Mouse (Mus musculus): Measurements from ENCODE around the gene Rimbp3.
A peak's percentile ranks its signal among the peaks of the same experiment; 100 is the strongest.
"Not testable (repeated sequence)": the region's sequence is repeated elsewhere in the genome, so short reads cannot be mapped to it uniquely, and the experiment has no call there.

Rimbp3 gene

GRCm38 (mm10) chr16:17216934-17217633 is 8.7 kb downstream of the Rimbp3 start:
- DNase-seq (ENCODE audit: low read depth, low spot score): peak; percentile 69

- peak; percentile 95 for DNase-seq (ENCODE audit: low read depth, low spot score)
These were observed 11.8 kb downstream of the Rimbp3 start for GRCm38 (mm10) chr16:17220127-17220733.

GRCm38 (mm10) chr16:17222197-17222596 is 13.8 kb downstream of the Rimbp3 start:
- DNase-seq (ENCODE audit: low read depth, low spot score): peak; percentile 97

GRCm38 (mm10) chr16:17225584-17225983 is 17.2 kb downstream of the Rimbp3 start:
- DNase-seq (ENCODE audit: low read depth, low spot score): peak; percentile 32

- DNase-seq (ENCODE audit: low read depth, low spot score): no peak
These were observed 18.1 kb downstream of the Rimbp3 start for GRCm38 (mm10) chr16:17226496-17226895.

GRCm38 (mm10) chr16:17231523-17231922 is 23.1 kb downstream of the Rimbp3 start:
- not testable (repeated sequence) for DNase-seq (ENCODE audit: low read depth, low spot score)

GRCm38 (mm10) chr16:17232794-17233701 is 24.6 kb downstream of the Rimbp3 start, which contains the start of gene Hic2:
Gene Hic2, plus strand, starts transcription at chr16:17233572.
- DNase-seq (ENCODE audit: low read depth, low spot score): peak; percentile 99

- peak; percentile 87 for DNase-seq (ENCODE audit: low read depth, low spot score)
These were observed 25.5 kb downstream of the Rimbp3 start for GRCm38 (mm10) chr16:17233702-17234498.

GRCm38 (mm10) chr16:17234499-17234895 is 26.1 kb downstream of the Rimbp3 start:
- peak; percentile 79 for DNase-seq (ENCODE audit: low read depth, low spot score)

- DNase-seq (ENCODE audit: low read depth, low spot score): no peak
These were observed 26.7 kb downstream of the Rimbp3 start for GRCm38 (mm10) chr16:17234916-17235665.

- no peak for DNase-seq (ENCODE audit: low read depth, low spot score)
These were observed 29.2 kb downstream of the Rimbp3 start for GRCm38 (mm10) chr16:17237634-17238033.

- no peak for DNase-seq (ENCODE audit: low read depth, low spot score)
These were observed 31.0 kb downstream of the Rimbp3 start for GRCm38 (mm10) chr16:17239409-17239808.

GRCm38 (mm10) chr16:17243731-17244130 is 35.3 kb downstream of the Rimbp3 start:
- peak; percentile 50 for DNase-seq (ENCODE audit: low read depth, low spot score)

GRCm38 (mm10) chr16:17244996-17245395 is 36.6 kb downstream of the Rimbp3 start:
- peak; percentile 78 for DNase-seq (ENCODE audit: low read depth, low spot score)

- no peak for DNase-seq (ENCODE audit: low read depth, low spot score)
These were observed 39.3 kb downstream of the Rimbp3 start for GRCm38 (mm10) chr16:17247727-17248126.

- DNase-seq (ENCODE audit: low read depth, low spot score): no peak
These were observed 40.7 kb downstream of the Rimbp3 start for GRCm38 (mm10) chr16:17249135-17249534.

GRCm38 (mm10) chr16:17251539-17251938 is 43.1 kb downstream of the Rimbp3 start:
- DNase-seq (ENCODE audit: low read depth, low spot score): no peak

GRCm38 (mm10) chr16:17252086-17252726 is 43.8 kb downstream of the Rimbp3 start:
- DNase-seq (ENCODE audit: low read depth, low spot score): no peak

GRCm38 (mm10) chr16:17252841-17253240 is 44.4 kb downstream of the Rimbp3 start:
- DNase-seq (ENCODE audit: low read depth, low spot score): peak; percentile 91

- DNase-seq (ENCODE audit: low read depth, low spot score): peak; percentile 47
These were observed 45.7 kb downstream of the Rimbp3 start for GRCm38 (mm10) chr16:17254005-17254597.
